Mouse (Mus musculus) olfactory bulb, adult 2 months (tissue): Measurements from ENCODE around the gene Rab31. TPM values are rescaled to one million over a fixed set of nuclear protein-coding genes. Genes with fewer than 3 reads are reported as not detected.
A peak's percentile ranks its signal among the peaks of the same experiment; 100 is the strongest.

ENCODE experiments used
- H3K27ac ChIP-seq: fragments of 200-500 bp; 2 replicates; pipeline ENCODE4 v1.5.1; 2012; ENCODE audit warnings: low read depth, low read length; ENCODE audit not compliant: insufficient read depth
- H3K4me1 ChIP-seq: fragments of 200-500 bp; 2 replicates; pipeline ENCODE4 v1.6.1; 2012; ENCODE audit warnings: low read length; ENCODE audit not compliant: control insufficient read depth, insufficient read depth
- H3K4me3 ChIP-seq: fragments of 200-500 bp; 2 replicates; pipeline ENCODE4 v1.5.1; 2012; ENCODE audit warnings: mild to moderate bottlenecking, low read depth, low read length, moderate library complexity; ENCODE audit not compliant: insufficient read depth
- CTCF ChIP-seq: fragments of 200-500 bp; IDR thresholded peaks from 2 replicates; pipeline ENCODE4 v1.5.1; 2012; ENCODE audit warnings: low read depth, mild to moderate bottlenecking, low read length, moderate library complexity; ENCODE audit not compliant: insufficient read depth
- POLR2A ChIP-seq: fragments of 200-500 bp; IDR thresholded peaks from 2 replicates; pipeline ENCODE4 v1.6.1; 2012; ENCODE audit warnings: mild to moderate bottlenecking, low read depth, low read length, moderate library complexity; ENCODE audit not compliant: insufficient read depth
- WGBS: fragments of 180-500 bp; shearing (Covaris S2); methylation state at CpG from one replicate; pipeline ENCODE4 v1.1.7; 2018; 5-methylcytosine and 5-hydroxymethylcytosine counted together
- polyA plus RNA-seq: library from polyadenylated mRNA; stranded (reverse); fragments of >200 nt; gene quantifications from 2 replicates; pipeline ENCODE4 v1.2.4, GENCODE M21; 2012; ENCODE audit warnings: low replicate concordance; ENCODE audit not compliant: missing spikeins, insufficient read depth, insufficient read length

Rab31 gene
- polyA plus RNA-seq, 1 experiment: not detected

GRCm38 (mm10) chr17:65656076-65656475 lies 116.5 kb downstream of the Rab31 start:
- Histone ChIP-seq H3K4me1 (no peaks in the 10 kb centered on the region; the same call in 1 of the 2 replicates), H3K27ac (no peak overlapping the region), H3K4me3 (no peak overlapping the region)
- TF ChIP-seq POLR2A (no peak), CTCF (no peak)
- 90% methylated on average over 8 of the region's 8 CpGs for WGBS

DNA sequence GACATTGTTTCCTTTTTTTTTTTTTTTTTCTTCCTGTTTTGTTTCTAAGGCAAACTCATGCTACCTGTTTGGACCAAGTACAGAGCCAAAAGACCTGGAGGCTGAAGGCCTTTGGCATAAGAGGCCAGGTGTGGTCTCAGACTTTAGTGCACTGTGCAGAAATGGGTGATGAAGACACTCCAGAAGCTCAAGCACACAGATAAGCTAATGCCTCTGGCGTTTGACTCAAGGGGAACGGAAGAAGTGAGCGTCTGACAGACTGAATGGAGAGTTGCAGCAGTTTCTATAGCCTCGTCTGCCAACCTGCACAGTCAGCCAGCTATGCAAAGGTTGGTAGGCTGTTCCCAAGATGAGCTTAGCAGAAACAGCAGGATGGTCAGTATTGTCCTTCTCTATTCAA lies 116.9 kb downstream of the Rab31 start:
- H3K4me3 ChIP-seq: no peak overlapping the region
- H3K27ac ChIP-seq: no peak overlapping the region
- TF ChIP-seq POLR2A (no peak), CTCF (no peak)
- 79% methylated on average over 4 of the region's 4 CpGs for WGBS
- no peaks in the 10 kb centered on the region; the same call in 1 of the 2 replicates for H3K4me1 ChIP-seq

GRCm38 (mm10) chr17:65650598-65650997 lies 122.0 kb downstream of the Rab31 start:
- TF ChIP-seq CTCF (no peak), POLR2A (no peak)
- Histone ChIP-seq H3K27ac (no peak overlapping the region), H3K4me3 (no peak overlapping the region), H3K4me1 (peaks cover 5% of the 10 kb centered on the region)
- WGBS: 90% methylated on average over 6 of the region's 6 CpGs

GRCm38 (mm10) chr17:65649175-65649493 lies 123.4 kb downstream of the Rab31 start:
- TF ChIP-seq POLR2A (no peak), CTCF (no peak)
- WGBS: 97% methylated on average over 2 of the region's 2 CpGs
- H3K4me1 ChIP-seq: peaks cover 9% of the 10 kb centered on the region
- no peak overlapping the region for H3K4me3 ChIP-seq
- H3K27ac ChIP-seq: no peak overlapping the region

DNA sequence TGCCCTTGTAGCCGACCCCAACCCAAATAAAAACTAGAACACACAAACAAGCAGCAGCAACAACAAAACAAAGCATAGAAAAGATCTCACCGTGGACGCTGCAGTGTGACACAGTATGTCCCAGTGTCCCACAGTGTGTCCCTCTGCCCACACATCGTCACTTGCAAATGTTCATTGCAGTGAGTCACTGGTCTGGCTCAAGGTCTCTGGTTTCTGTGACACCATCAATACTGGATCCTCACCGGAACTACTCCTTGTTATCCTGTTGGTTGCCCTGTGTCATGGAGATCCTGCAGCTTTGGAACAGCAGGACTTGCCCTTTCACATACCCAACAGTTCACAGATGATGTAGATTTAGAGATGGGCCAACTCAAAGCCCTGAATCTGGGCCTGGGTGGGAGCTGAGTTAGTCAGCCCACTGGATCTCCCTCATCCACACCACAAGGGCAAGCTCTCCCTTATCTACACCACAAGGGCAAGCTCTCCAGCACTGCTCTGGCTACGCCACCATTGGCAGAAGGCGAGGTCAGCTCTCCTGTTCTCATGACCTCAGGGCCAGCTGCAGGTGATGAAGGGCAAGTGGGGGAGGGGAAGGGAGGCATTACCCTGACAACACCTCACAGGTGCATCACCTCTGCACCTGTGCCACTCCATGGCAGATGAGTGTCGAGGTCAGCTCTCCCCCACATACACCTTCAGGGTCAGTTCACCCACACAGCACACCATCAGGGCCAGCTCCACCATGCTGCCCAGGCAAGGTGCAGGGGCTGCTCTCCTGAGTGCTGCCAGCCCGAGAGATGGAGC lies 124.0 kb downstream of the Rab31 start:
- Histone ChIP-seq H3K27ac (no peak overlapping the region), H3K4me3 (no peak overlapping the region), H3K4me1 (peaks cover 14% of the 10 kb centered on the region)
- no peak for TF ChIP-seq POLR2A
- TF ChIP-seq CTCF: no peak
- 84% methylated on average over 9 of the region's 9 CpGs for WGBS

GRCm38 (mm10) chr17:65647961-65648360 lies 124.6 kb downstream of the Rab31 start:
- no peak for TF ChIP-seq CTCF
- 69% methylated on average over 5 of the region's 5 CpGs for WGBS
- Histone ChIP-seq H3K4me3 (no peak overlapping the region), H3K4me1 (peaks cover 18% of the 10 kb centered on the region), H3K27ac (no peak overlapping the region)

DNA sequence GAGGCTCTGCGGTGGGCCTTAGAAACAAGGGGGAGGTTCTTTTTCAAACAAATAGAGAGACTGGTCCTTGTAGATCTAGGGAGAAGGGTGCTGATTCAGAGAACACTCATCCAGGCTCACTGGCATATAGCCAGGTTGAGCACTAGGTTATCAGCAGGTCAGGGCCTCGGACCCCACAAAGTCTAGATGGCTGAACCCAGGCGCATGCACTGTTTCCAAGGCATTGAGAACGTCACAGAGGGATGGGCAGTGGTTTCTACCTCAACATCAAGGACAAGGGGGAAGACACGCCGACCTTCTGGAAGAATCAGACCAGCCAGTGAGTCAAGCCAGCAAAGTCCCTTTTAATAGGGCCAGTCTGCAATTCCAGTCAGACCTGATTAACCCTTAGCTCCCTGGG lies 125.3 kb downstream of the Rab31 start:
- no peak for TF ChIP-seq POLR2A
- no peak for TF ChIP-seq CTCF
- 85% methylated on average over 6 of the region's 6 CpGs for WGBS
- H3K4me3 ChIP-seq: no peak overlapping the region
- H3K27ac ChIP-seq: no peak overlapping the region
- H3K4me1 ChIP-seq: peaks cover 23% of the 10 kb centered on the region

DNA sequence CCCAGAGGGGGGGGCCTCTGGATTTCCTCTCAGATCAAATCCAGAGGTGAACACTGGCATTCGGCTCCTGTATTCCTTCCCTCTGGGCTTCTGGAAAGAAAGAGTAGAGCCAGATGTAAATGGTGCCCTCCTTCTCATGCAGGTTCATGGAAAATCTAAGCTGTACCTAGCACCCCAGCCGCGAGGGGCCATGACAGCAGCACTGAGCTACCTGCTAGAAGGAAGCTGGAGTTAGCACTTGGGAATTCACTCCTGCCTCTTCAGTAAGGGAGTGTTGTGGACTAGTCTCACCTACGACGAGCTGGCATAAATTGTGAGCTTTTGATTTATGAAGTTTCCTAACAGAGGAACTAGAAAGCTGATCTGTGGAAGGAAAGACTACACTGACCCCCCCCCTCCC lies 129.0 kb downstream of the Rab31 start:
- no peak overlapping the region for H3K4me3 ChIP-seq
- 78% methylated on average over 5 of the region's 5 CpGs for WGBS
- peak overlapping the region; percentile 54 for H3K27ac ChIP-seq
- peaks cover 23% of the 10 kb centered on the region for H3K4me1 ChIP-seq
- TF ChIP-seq POLR2A (no peak), CTCF (no peak)

DNA sequence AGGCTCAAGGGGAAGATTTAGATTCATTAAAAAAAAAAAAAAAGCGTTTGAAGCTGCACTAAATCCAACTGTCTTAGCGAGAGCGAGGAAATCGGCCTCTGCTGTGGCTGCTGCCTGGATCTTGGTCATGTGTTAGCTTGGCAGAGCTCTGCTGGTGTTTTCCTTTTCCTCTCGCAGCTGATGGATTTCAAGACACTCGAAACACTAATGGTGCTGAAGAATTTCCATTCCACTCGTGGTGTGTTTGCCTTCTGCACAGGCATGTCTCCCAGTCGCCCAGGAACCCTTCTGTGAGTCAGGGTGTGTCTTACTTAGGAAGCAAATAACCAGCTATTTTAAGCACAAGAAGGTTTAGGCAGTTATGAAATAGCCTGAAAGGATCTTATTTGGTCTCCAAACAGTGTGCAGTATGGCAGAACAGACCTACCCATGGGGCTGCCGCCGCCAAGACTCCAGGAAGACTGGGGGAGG lies 129.5 kb downstream of the Rab31 start:
- TF ChIP-seq CTCF (no peak), POLR2A (no peak)
- Histone ChIP-seq H3K27ac (peak overlapping the region; percentile 54), H3K4me3 (no peak overlapping the region), H3K4me1 (peaks cover 20% of the 10 kb centered on the region)
- WGBS: 11% methylated on average over 10 of the region's 10 CpGs
